Mouse (Mus musculus) thymus, adult 2 months (tissue): ENCODE measurements around the gene Zmiz1.

Experiments
- CTCF ChIP-seq: fragments of 200-500 bp; IDR thresholded peaks from 2 replicates; pipeline ENCODE4 v1.5.1; 2012; ENCODE audit warnings: mild to moderate bottlenecking, control low read depth, low read length, moderate library complexity, borderline replicate concordance; ENCODE audit not compliant: control insufficient read depth, poor library complexity, insufficient read depth; ENCODE audit errors: extremely low read depth
- POLR2A ChIP-seq: fragments of 200-500 bp; IDR thresholded peaks from 2 replicates; pipeline ENCODE4 v1.6.1; 2012; ENCODE audit warnings: mild to moderate bottlenecking, low read length, control low read depth, moderate library complexity; ENCODE audit not compliant: control insufficient read depth, poor library complexity, insufficient read depth; ENCODE audit errors: extremely low read depth

- TF ChIP-seq CTCF (no peak), POLR2A (no peak)
Observed at GRCm38 (mm10) chr14:25654401-25655197, 195.6 kb downstream of the Zmiz1 start.
